Mouse (Mus musculus) heart, adult 2 months (tissue): ENCODE results near the gene Cbx8. TPM values are rescaled to one million over a fixed set of nuclear protein-coding genes. Genes with fewer than 3 reads are reported as not detected.

ENCODE experiments used
- DNase-seq, 2 experiments: peaks; one replicate each; pipeline ENCODE4 v3.0.0; 2021
- H3K27ac ChIP-seq: fragments of 200-600 bp; 2 replicates; pipeline ENCODE4 v1.8.1; 2022
- H3K27me3 ChIP-seq: fragments of 200-500 bp; 2 replicates; pipeline ENCODE4 v1.6.1; 2012; ENCODE audit warnings: mild to moderate bottlenecking, low read length, inconsistent platforms, mixed read lengths; ENCODE audit not compliant: control insufficient read depth, insufficient read depth
- H3K36me3 ChIP-seq: fragments of 200-500 bp; 2 replicates; pipeline ENCODE4 v1.6.1; 2012; ENCODE audit warnings: low read length, inconsistent platforms; ENCODE audit not compliant: control insufficient read depth, insufficient read depth
- H3K4me1 ChIP-seq: fragments of 200-500 bp; 2 replicates; pipeline ENCODE4 v1.6.1; 2011; ENCODE audit warnings: low read length; ENCODE audit not compliant: control insufficient read depth, insufficient read depth
- H3K4me3 ChIP-seq: fragments of 200-600 bp; 2 replicates; pipeline ENCODE4 v1.8.1; 2022
- H3K79me2 ChIP-seq: fragments of 200-500 bp; replicated peaks from 2 replicates; pipeline ENCODE4 v1.6.1; 2012; ENCODE audit warnings: mild to moderate bottlenecking, inconsistent platforms, low read length, moderate library complexity, mixed read lengths; ENCODE audit not compliant: control insufficient read depth, insufficient read depth
- H3K9ac ChIP-seq: fragments of 200-500 bp; 2 replicates; pipeline ENCODE4 v1.6.1; 2012; ENCODE audit warnings: low read depth, mild to moderate bottlenecking, control low read depth, inconsistent platforms, low read length, mixed read lengths
- CTCF ChIP-seq: fragments of 200-600 bp; IDR thresholded peaks from 2 replicates; pipeline ENCODE4 v1.8.1; 2022; ENCODE audit warnings: antibody characterized with exemption, mild to moderate bottlenecking, moderate library complexity
- EP300 ChIP-seq: fragments of 200-500 bp; IDR thresholded peaks from 2 replicates; pipeline ENCODE4 v1.6.1; 2011; ENCODE audit warnings: low read depth, low read length, control low read depth; ENCODE audit not compliant: insufficient read depth
- POLR2A ChIP-seq: fragments of 200-500 bp; IDR thresholded peaks from 2 replicates; pipeline ENCODE4 v1.6.1; 2011; ENCODE audit warnings: mild to moderate bottlenecking, low read depth, low read length, control low read depth; ENCODE audit not compliant: insufficient read depth
- WGBS: fragments of 180-500 bp; shearing (Covaris S2); methylation state at CpG from one replicate; pipeline ENCODE4 v1.1.7; 2018; 5-methylcytosine and 5-hydroxymethylcytosine counted together
- intact Hi-C: fragments of 180-260 bp; cut with DNase I; formaldehyde crosslinking; loops from one replicate; pipeline ENCODE4 v1.15.1; 2025
- polyA plus RNA-seq: library from polyadenylated mRNA; depleted of rRNA; stranded (reverse); fragments of >200 nt; gene quantifications from 2 replicates; pipeline ENCODE4 v1.2.3, GENCODE M21; 2012
- total RNA-seq, 2 experiments: library from RNA; stranded (reverse); gene quantifications; 2 replicates each; pipeline ENCODE4 v1.2.3; 2021

Gene Cbx8
- total and polyA plus RNA-seq, 3 experiments: 2.7 to 5.3 (median 4.0) TPM

GRCm38 (mm10) chr11:119046601-119047245 lies 6.0 kb upstream of the Cbx8 start:
- Histone ChIP-seq H3K4me1 (peaks cover 5% of the 10 kb centered on the region), H3K4me3 (no peak overlapping the region), H3K36me3 (no peaks in the 10 kb centered on the region), H3K79me2 (no peaks in the 10 kb centered on the region), H3K9ac (no peak overlapping the region), H3K27me3 (peaks cover 46% of the 10 kb centered on the region), H3K27ac (no peak overlapping the region)
- no peak for TF ChIP-seq CTCF
- TF ChIP-seq POLR2A: no peak
- TF ChIP-seq EP300: no peak
- WGBS: 5% methylated on average over 39 of the region's 39 CpGs
- peak; percentile 76 to 85 for DNase-seq
- intact Hi-C loops: no loop called here

- 0 out of 2 replicates have a peak overlapping the region, but pooled peaks have one; percentile 9 for H3K9ac ChIP-seq
- peaks cover 14% of the 10 kb centered on the region for H3K4me1 ChIP-seq
- WGBS: 10% methylated on average over 41 of the region's 41 CpGs
- H3K27ac ChIP-seq: no peak overlapping the region
- no peak overlapping the region for H3K4me3 ChIP-seq
- no peaks in the 10 kb centered on the region for H3K36me3 ChIP-seq
- H3K27me3 ChIP-seq: peaks cover 41% of the 10 kb centered on the region
- intact Hi-C loops: no loop called here
- TF ChIP-seq CTCF (peak; percentile 52), EP300 (no peak)
- H3K79me2 ChIP-seq: no peaks in the 10 kb centered on the region
- peak in 1 of 2 experiments; percentile 55 for DNase-seq
These were observed 4.0 kb upstream of the Cbx8 start for GRCm38 (mm10) chr11:119044551-119045337.

- no peak overlapping the region for H3K9ac ChIP-seq
- 20% methylated on average over 10 of the region's 10 CpGs for WGBS
- no peak for TF ChIP-seq EP300
- TF ChIP-seq POLR2A: no peak
- TF ChIP-seq CTCF: peak; percentile 74
- intact Hi-C loops: loop anchor here (2.0 kb wide), 1 partner anchor 41 kb away; no protein-coding TSS in a partner anchor
- peaks cover 14% of the 10 kb centered on the region for H3K4me1 ChIP-seq
- no peak for DNase-seq
- no peaks in the 10 kb centered on the region for H3K36me3 ChIP-seq
- no peak overlapping the region for H3K4me3 ChIP-seq
- H3K27ac ChIP-seq: no peak overlapping the region
- H3K79me2 ChIP-seq: no peaks in the 10 kb centered on the region
- peaks cover 38% of the 10 kb centered on the region for H3K27me3 ChIP-seq
These were observed 3.2 kb upstream of the Cbx8 start for GRCm38 (mm10) chr11:119043761-119044550.

GRCm38 (mm10) chr11:119043273-119043540 lies 2.4 kb upstream of the Cbx8 start:
- TF ChIP-seq EP300 (no peak), CTCF (no peak), POLR2A (no peak)
- intact Hi-C loops: loop anchor here (2.0 kb wide), 1 partner anchor 42 kb away; no protein-coding TSS in a partner anchor
- DNase-seq: no peak
- no peak overlapping the region for H3K9ac ChIP-seq
- no peak overlapping the region for H3K4me3 ChIP-seq
- H3K4me1 ChIP-seq: peaks cover 14% of the 10 kb centered on the region
- 10% methylated on average over 4 of the region's 4 CpGs for WGBS
- H3K79me2 ChIP-seq: no peaks in the 10 kb centered on the region
- H3K27me3 ChIP-seq: peaks cover 36% of the 10 kb centered on the region
- H3K36me3 ChIP-seq: no peaks in the 10 kb centered on the region
- no peak overlapping the region for H3K27ac ChIP-seq

GRCm38 (mm10) chr11:119042466-119043272 lies 1.9 kb upstream of the Cbx8 start:
- peaks cover 14% of the 10 kb centered on the region for H3K4me1 ChIP-seq
- WGBS: 5% methylated on average over 52 of the region's 52 CpGs

More at GRCm38 (mm10) chr11:119042466-119043272, 1.9 kb upstream of the Cbx8 start:
- TF ChIP-seq CTCF (no peak), POLR2A (no peak), EP300 (no peak)
- no peak overlapping the region for H3K27ac ChIP-seq
- H3K79me2 ChIP-seq: no peaks in the 10 kb centered on the region
- no peak overlapping the region for H3K9ac ChIP-seq
- H3K27me3 ChIP-seq: peaks cover 31% of the 10 kb centered on the region
- H3K4me3 ChIP-seq: no peak overlapping the region
- H3K36me3 ChIP-seq: no peaks in the 10 kb centered on the region
- intact Hi-C loops: loop anchor here (2.0 kb wide), 1 partner anchor 42 kb away; no protein-coding TSS in a partner anchor
- DNase-seq: no peak
